Mouse (Mus musculus) gastrocnemius, postnatal 4 days (tissue): ENCODE measurements around the gene Fbxo9. TPM values are rescaled to one million over a fixed set of nuclear protein-coding genes. Genes with fewer than 3 reads are reported as not detected.

Experiments
- DNase-seq, 2 experiments: peaks; one replicate each; pipeline ENCODE4 v3.0.0; 2021 to 2022; ENCODE audit warnings: low spot score in 2 of 2, mixed read lengths in 2 of 2
- total RNA-seq, 2 experiments: library from RNA; stranded (reverse); gene quantifications; 2 replicates each; pipeline ENCODE4 v1.2.3; 2021

The Fbxo9 gene
- total RNA-seq, 2 experiments from 2014 or later: 48.1 to 49.1 TPM

GRCm38 (mm10) chr9:78111456-78111855 is 2.6 kb upstream of the Fbxo9 start:
- DNase-seq: no peak

- no peak for DNase-seq
These were observed 791 bp upstream of the Fbxo9 start for GRCm38 (mm10) chr9:78109656-78110055.

DNA sequence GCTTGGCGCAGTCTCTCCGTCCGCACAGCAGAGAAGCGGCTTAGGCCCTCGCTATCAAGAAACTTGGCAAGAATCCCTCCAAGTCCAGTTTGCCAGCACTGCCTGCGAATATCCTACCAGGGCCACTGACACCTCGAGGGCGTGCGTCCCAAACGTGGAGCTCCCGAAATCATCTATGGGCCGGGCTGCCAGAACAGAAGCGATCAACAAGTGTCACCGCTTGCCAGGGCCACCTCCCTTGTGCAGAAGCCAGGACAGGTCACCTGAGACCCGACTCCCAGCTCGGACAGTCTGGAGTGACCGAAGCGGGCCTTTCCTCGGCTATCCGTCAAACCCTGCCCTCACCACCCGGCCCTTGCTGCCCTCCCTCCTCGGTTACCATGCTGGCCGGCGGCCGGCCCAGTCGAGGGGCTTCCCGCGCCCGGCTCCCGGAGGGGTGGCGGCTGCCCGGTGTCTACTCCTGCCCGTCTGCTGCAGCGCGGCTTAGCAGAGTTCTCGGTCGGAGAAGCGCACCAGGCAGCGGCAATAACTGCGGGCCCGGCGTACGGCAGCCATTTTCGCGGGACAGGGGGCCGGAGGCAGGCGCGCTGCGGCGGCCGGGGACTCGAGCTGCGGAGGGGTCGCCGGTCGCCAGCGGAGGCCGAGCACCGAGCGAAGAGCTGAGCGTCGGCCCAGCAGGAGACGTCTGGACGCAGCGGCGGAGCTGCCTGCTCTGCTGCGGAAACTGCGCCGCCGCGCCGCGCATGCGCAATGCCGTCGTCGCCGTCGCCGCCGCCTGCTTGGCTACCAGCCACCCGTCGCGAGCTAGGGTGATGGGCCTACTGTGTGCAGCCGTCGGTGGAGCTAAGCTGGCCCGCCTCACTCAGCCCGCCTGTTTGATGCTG is 711 bp downstream of the Fbxo9 start:
- peak; percentile 55 to 83 for DNase-seq

DNA sequence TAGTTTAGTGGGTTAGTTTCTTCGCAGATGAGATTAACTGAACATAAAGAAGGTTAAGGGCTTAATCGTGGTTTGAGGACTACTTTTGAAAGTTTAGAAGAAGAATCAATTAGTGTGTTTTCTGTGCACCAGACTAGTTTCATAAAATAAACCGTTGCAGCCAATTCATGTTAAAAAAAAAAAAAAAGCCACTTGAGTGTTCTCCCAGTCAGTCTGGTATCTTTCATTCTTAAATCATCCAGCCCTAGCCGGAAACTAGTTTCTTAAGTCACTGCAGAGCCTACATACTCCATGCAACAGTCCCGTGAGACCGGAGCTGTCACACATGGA is 1.3 kb downstream of the Fbxo9 start:
- DNase-seq: no peak

DNA sequence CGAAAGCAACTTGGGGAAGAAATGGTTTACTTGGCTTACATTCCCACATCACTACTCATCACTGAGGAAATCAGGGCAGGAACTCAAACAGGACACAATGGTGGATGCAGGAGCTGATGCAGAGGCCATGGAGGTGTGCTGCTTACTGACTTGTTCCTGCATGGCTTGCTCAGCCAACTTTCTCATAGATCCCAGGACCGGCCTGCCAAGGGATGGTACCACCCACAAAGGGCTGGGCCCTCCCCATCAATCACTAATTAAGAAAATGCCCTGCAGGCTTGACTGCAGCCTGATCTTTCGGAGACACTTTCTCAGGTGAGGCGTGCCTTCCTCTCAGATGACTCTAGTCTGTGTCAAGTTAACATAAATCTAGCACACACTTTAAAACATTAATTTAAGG is 2.0 kb downstream of the Fbxo9 start:
- no peak for DNase-seq

DNA sequence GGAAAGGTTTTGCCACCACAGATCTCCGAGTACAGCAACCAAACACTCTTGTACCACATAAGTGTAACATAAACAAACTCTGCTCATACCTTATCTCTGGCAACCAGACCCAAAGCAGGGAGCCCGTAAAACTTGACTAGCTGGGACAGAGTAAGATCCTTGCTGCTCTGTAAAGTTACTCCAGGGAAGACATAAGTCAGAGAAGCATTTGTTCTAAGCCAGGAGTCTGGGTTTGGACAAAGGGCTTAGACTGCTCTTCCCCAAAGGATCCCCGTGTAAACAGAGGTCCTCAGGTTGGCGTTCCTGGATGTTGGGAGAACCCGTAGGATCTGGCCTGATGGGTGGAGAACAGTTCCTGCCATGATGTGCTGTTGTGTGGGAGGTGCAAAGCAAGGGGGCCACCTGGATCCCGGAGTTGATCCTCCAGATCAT is 3.3 kb downstream of the Fbxo9 start:
- no peak for DNase-seq

DNA sequence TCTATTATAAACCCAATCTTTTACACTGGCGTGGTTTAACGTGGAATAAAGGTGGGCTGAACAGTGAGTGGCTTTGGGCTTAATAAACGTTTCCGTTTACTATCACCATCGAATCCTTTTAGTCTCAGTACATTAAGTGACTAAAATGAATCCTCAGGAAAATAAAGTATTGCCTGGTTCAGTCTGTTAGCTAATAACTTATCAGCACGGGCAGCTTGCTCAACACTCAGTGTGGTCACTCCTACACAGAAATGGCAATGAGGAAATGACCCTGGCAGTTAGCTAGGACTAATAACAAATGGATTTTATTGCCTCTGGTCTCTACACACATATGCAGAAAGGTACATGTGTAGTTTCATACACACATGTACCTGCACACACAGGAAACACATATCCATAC is 3.9 kb downstream of the Fbxo9 start:
- DNase-seq: no peak

DNA sequence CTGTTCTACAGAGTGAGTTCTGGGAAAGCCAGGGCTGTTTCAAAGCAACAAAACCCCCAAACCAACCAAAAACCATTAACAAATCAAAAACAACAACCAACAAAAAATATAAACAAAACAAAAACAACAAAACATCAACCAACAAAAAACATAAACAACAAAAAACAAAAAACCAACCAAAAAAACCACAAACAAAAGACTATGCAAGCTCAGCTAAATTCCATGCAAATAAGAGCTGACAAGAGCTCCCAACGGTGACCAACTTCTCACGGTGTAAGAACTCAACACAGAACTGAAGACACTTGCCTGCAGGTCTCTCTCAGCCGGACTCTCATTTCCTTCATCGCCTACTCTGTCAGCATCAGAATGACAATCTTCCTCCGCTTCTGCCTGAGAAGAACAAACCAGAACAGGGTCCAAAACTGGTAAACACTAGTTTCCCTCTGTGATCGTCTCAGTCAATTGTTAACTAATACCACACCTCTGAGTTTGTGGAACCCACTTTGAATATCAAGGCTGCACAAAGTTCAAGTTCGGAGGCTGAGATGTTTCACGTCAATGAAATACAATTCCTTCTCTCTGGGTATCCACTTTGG is 4.8 kb downstream of the Fbxo9 start:
- DNase-seq: no peak

GRCm38 (mm10) chr9:78101431-78101830 is 7.4 kb downstream of the Fbxo9 start:
- no peak for DNase-seq

GRCm38 (mm10) chr9:78100956-78101355 is 7.9 kb downstream of the Fbxo9 start:
- no peak for DNase-seq

GRCm38 (mm10) chr9:78096376-78096775 is 12.5 kb downstream of the Fbxo9 start:
- no peak for DNase-seq

DNA sequence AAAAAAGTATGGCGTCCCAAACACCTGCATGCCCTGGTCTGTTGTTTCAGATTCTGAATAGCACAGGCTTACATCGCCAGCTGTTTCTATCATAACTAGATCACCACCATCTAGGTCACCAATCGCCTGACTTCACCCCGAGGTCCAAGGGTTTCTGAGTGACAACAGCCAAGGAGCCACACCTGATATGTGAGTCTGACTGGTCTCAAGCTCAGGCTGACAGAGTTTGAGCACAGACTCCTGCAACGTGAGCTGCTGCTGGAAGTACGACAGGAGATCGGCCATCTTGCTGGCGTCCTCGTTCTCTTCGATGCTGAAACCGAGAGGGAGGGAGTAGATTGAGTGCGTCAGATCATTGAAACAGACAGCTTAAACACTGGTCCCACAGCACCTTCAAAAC is 13.2 kb downstream of the Fbxo9 start:
- DNase-seq: no peak

DNA sequence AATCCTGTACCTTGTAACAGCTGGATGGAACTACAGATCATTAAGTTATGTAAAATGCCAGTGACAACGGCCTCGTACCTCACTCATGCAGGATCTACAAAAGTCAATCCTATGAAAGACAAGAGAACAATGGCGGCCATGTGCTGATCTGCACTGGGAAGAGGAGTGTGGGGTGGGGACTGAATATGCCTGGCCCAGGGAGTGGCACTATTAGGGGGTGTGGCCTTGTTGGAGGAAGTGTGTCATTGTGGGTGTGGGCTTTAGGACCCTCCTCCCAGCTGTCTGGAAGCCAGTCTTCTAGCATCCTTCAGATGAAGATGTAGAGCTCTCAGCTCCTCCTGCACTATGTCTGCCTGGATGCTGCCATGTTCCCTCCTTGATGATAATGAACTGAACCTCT is 18.3 kb downstream of the Fbxo9 start:
- DNase-seq: no peak

GRCm38 (mm10) chr9:78089906-78090305 is 19.0 kb downstream of the Fbxo9 start:
- DNase-seq: no peak

- DNase-seq: no peak
These were observed 19.9 kb downstream of the Fbxo9 start for GRCm38 (mm10) chr9:78088971-78089370.

- DNase-seq: no peak
These were observed 20.3 kb downstream of the Fbxo9 start for GRCm38 (mm10) chr9:78088521-78088920.

GRCm38 (mm10) chr9:78087751-78088150 is 21.1 kb downstream of the Fbxo9 start:
- no peak for DNase-seq

DNA sequence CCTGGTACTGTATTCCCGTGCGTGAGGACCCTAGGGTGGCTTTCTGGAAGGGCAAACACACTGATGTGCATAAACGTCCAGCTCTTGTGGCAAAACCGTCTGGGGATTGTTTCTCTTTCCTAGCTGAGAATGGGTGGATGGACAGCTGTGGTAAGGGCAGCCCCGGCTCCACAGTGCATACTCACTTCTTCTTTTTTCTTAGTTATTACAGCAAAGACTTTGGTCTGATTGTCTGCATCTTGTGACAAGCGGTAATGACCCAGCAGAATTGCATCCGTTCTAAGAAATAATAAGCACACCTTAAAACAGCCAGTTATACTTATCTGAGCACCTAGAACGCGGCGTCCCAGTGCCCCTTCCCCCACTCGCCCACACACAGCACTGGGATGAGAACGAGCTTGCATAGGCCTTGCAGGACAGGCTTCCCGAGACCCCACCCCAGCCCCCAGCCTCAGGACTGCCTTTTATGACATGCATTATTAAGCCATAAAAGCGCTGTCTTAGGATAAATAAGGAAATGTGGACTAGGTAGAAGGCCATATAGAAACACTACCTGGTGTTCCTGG is 23.1 kb downstream of the Fbxo9 start:
- DNase-seq: no peak

GRCm38 (mm10) chr9:78084341-78084740 is 24.5 kb downstream of the Fbxo9 start:
- DNase-seq: no peak

GRCm38 (mm10) chr9:78081835-78082234 is 27.0 kb downstream of the Fbxo9 start:
- DNase-seq: no peak

DNA sequence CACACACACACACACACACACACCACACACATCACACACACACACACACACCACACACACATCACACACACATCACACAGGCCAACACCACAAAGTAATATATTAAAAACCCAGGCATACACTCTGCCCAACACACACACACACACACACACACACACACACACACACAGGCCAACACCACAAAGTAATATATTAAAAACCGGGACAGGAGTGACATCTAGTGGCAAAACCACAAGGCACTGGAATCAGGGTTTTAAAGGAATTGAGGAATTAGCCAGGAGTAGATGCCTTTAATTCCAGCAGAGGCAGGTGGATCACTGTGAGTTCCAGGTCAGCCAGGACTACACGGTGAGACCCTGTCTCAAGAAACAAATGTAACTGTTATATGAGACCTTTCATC is 30.6 kb downstream of the Fbxo9 start:
- no peak for DNase-seq

- DNase-seq: no peak
These were observed 33.6 kb downstream of the Fbxo9 start for GRCm38 (mm10) chr9:78075256-78075655.
